Mouse (Mus musculus) limb, embryonic 14.5 days (tissue): Measurements from ENCODE around the gene Map1s. TPM values are rescaled to one million over a fixed set of nuclear protein-coding genes. Genes with fewer than 3 reads are reported as not detected.
A peak's percentile ranks its signal among the peaks of the same experiment; 100 is the strongest.

Experiments
- ATAC-seq: fragments of 200-750 bp; cut with Nextera tagmentation; 2 replicates; pipeline ENCODE4 v1.8.0; 2017; ENCODE audit warnings: low read depth, moderate number of reproducible peaks, moderate TSS enrichment; ENCODE audit not compliant: low FRiP score
- DNase-seq: peaks from one replicate; pipeline ENCODE4 v3.0.0-alpha.2; 2015; ENCODE audit warnings: low spot score
- H3K27ac ChIP-seq: fragments of 300-500 bp; sonication (generic); replicated peaks from 2 replicates; pipeline ENCODE4 v1.5.1; 2014; ENCODE audit warnings: low read depth, mild to moderate bottlenecking, low read length, moderate library complexity, mixed read lengths
- H3K27me3 ChIP-seq: fragments of 300-500 bp; sonication (generic); 2 replicates; pipeline ENCODE4 v1.6.1; 2014; ENCODE audit warnings: low read length, mixed read lengths; ENCODE audit not compliant: control insufficient read depth, insufficient read depth
- H3K36me3 ChIP-seq: fragments of 300-500 bp; sonication (generic); 2 replicates; pipeline ENCODE4 v1.6.1; 2014; ENCODE audit warnings: mild to moderate bottlenecking, low read length, moderate library complexity, mixed read lengths; ENCODE audit not compliant: control insufficient read depth, insufficient read depth
- H3K4me1 ChIP-seq: fragments of 300-500 bp; sonication (generic); 2 replicates; pipeline ENCODE4 v1.6.1; 2014; ENCODE audit warnings: antibody characterized with exemption, low read length, mixed read lengths; ENCODE audit not compliant: control insufficient read depth, insufficient read depth
- H3K4me2 ChIP-seq: fragments of 300-500 bp; sonication (generic); replicated peaks from 2 replicates; pipeline ENCODE4 v1.6.1; 2014; ENCODE audit warnings: low read depth, mild to moderate bottlenecking, low read length, moderate library complexity; ENCODE audit not compliant: severe bottlenecking
- H3K4me3 ChIP-seq: fragments of 300-500 bp; sonication (generic); replicated peaks from 2 replicates; pipeline ENCODE4 v1.5.1; 2014; ENCODE audit warnings: low read length
- H3K9ac ChIP-seq: fragments of 300-500 bp; sonication (generic); 2 replicates; pipeline ENCODE4 v1.6.1; 2014; ENCODE audit warnings: mild to moderate bottlenecking, low read depth, low read length, moderate library complexity; ENCODE audit not compliant: severe bottlenecking
- H3K9me3 ChIP-seq: fragments of 300-500 bp; sonication (generic); 2 replicates; pipeline ENCODE4 v1.6.1; 2016; ENCODE audit warnings: low read length; ENCODE audit not compliant: control insufficient read depth
- POLR2A ChIP-seq: fragments of 200-500 bp; IDR thresholded peaks from 2 replicates; pipeline ENCODE4 v1.8.0; 2012; ENCODE audit warnings: inconsistent platforms, mild to moderate bottlenecking, moderate library complexity, borderline replicate concordance; ENCODE audit not compliant: insufficient read depth, insufficient read length; ENCODE audit errors: extremely low read depth
- WGBS: fragments of 180-500 bp; shearing (Covaris S2); extraction: QIAGEN DNeasy Blood & Tissue Kit; methylation state at CpG from one replicate; pipeline ENCODE4 v1.1.7; 2014; 5-methylcytosine and 5-hydroxymethylcytosine counted together
- polyA plus RNA-seq, 2 experiments: library from polyadenylated mRNA; depleted of rRNA in 1 of 2; stranded (reverse) in 1 of 2; unstranded in 1 of 2; fragments of >200 nt; fragmentation: Nextera tagmentation in 1 of 2; extraction: Ambion mirVana in 1 of 2; gene quantifications; 2 replicates each; pipeline versions ENCODE4 v1.2.1 to v1.2.3; 2012 to 2014

The Map1s gene
- polyA plus RNA-seq (2012; rRNA removed) (63.7 and 96.8 TPM in 2 replicates), polyA plus RNA-seq (2014; fragmentation: Nextera tagmentation; extraction: Ambion mirVana) (45.6 and 47.6 TPM in 2 replicates)

GRCm38 (mm10) chr8:70905831-70906736, at the start of gene Map1s:
Gene Map1s (plus strand): TSS chr8:70905932.
- H3K9me3 ChIP-seq = no peaks in the 10 kb centered on the region
- peaks cover 5% of the 10 kb centered on the region for H3K36me3 ChIP-seq
- H3K4me3 ChIP-seq = peak within 1 kb of the TSS; percentile 82
- 0 out of 2 replicates have a peak, but pooled peaks have one; percentile 10 for TF ChIP-seq POLR2A
- H3K4me2 ChIP-seq = peak within 1 kb of the TSS; percentile 88
- peak; percentile 96 for ATAC-seq
- DNase-seq = peak; percentile 89
- no peaks in the 10 kb centered on the region for H3K27me3 ChIP-seq
- H3K27ac ChIP-seq = peak within 1 kb of the TSS; percentile 88
- peak within 1 kb of the TSS; percentile 87 for H3K9ac ChIP-seq
- H3K4me1 ChIP-seq = peaks cover 5% of the 10 kb centered on the region; the same call in 1 of the 2 replicates
- WGBS = 2% methylated on average over 69 of the region's 86 CpGs

GRCm38 (mm10) chr8:70856028-70856427, 49.7 kb upstream of the Map1s start:
- no peak for ATAC-seq

GRCm38 (mm10) chr8:70856541-70857197, 49.1 kb upstream of the Map1s start:
- 8% methylated on average over 27 of the region's 33 CpGs for WGBS
- H3K27ac ChIP-seq = no peak overlapping the region
- no peak for TF ChIP-seq POLR2A

More at GRCm38 (mm10) chr8:70856028-70856427, 49.7 kb upstream of the Map1s start:
- H3K4me2 ChIP-seq = peak overlapping the region; percentile 83; the same call in 1 of the 2 replicates
- WGBS = 64% methylated on average over 5 of the region's 5 CpGs
- no peak overlapping the region for H3K9ac ChIP-seq
- H3K27me3 ChIP-seq = no peaks in the 10 kb centered on the region
- DNase-seq = no peak
- no peak overlapping the region for H3K27ac ChIP-seq
- TF ChIP-seq POLR2A = no peak
- no peak overlapping the region for H3K4me3 ChIP-seq
- H3K9me3 ChIP-seq = no peaks in the 10 kb centered on the region
- H3K36me3 ChIP-seq = no peaks in the 10 kb centered on the region
- H3K4me1 ChIP-seq = peaks cover 17% of the 10 kb centered on the region

GRCm38 (mm10) chr8:70857516-70857915, 48.2 kb upstream of the Map1s start:
- no peaks in the 10 kb centered on the region for H3K9me3 ChIP-seq
- ATAC-seq (0 out of 2 replicates have a peak, but pooled peaks have one; percentile 21), DNase-seq (no peak)
- H3K36me3 ChIP-seq = no peaks in the 10 kb centered on the region
- 0 out of 2 replicates have a peak overlapping the region, but pooled peaks have one; percentile 48 for H3K4me3 ChIP-seq
- TF ChIP-seq POLR2A = no peak
- peaks cover 13% of the 10 kb centered on the region for H3K27me3 ChIP-seq
- no peak overlapping the region for H3K9ac ChIP-seq
- 9% methylated on average over 4 of the region's 4 CpGs for WGBS
- H3K27ac ChIP-seq = no peak overlapping the region
- H3K4me2 ChIP-seq = peak overlapping the region; percentile 83
- H3K4me1 ChIP-seq = peaks cover 14% of the 10 kb centered on the region; the same call in 1 of the 2 replicates

More at GRCm38 (mm10) chr8:70856541-70857197, 49.1 kb upstream of the Map1s start:
- ATAC-seq = peak; percentile 83
- Histone ChIP-seq H3K4me3 (peak overlapping the region; percentile 48), H3K4me2 (peak overlapping the region; percentile 83), H3K4me1 (peaks cover 17% of the 10 kb centered on the region), H3K27me3 (0 out of 2 replicates have a peak, but pooled peaks cover 4% of the 10 kb centered on the region), H3K36me3 (no peaks in the 10 kb centered on the region), H3K9me3 (no peaks in the 10 kb centered on the region), H3K9ac (peak overlapping the region; percentile 60)
- DNase-seq = no peak

DNA sequence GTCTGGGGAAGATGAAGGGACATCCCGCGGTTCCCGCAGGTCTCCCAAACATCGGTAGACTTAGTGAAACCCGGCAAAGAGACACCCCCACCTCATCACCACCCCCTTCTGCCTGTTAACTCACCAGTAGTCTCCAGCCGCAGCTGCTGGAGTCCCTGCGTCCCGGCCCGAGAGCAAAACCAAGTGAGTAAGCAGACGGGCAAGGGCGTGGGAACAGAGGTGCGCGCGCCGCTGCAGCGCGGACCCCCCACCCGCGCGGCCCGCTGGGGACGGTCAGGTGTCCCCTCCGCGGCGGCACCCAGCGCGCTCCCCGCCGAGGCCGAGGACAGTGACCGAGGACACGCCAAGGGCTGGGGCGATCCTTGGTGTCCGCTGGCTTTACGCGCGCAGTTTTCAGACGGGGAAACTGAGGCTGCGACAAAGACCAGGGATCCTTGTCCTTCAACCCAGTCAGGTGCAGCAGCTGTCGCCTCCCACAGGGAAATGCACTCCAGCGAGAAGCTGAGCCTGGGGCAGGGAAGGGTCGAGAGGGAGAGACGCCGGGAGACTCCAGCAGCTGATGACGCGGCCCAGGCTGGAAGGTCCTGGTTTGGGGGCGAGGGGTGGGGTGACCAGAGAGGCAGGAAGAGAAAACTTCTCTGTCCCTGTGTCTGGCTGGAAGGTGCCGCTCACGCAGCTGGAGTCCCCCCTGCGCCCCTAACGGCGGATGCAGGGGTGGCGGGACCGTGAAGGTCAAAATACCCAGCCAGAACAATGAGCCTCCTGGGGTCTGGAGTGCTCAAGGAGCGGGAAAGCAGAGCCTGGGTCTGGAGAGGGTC, 42.7 kb upstream of the Map1s start, which contains the start of gene Kcnn1:
TSS of gene Kcnn1 (minus strand) at position 435 of the 818 bp plus-strand sequence.
- no peak within 1 kb of the TSS for H3K27ac ChIP-seq
- peak within 1 kb of the TSS; percentile 49 for H3K4me3 ChIP-seq
- DNase-seq (no peak), ATAC-seq (no peak)
- H3K4me1 ChIP-seq = peaks cover 20% of the 10 kb centered on the region
- no peak for TF ChIP-seq POLR2A
- no peaks in the 10 kb centered on the region; the same call in 1 of the 2 replicates for H3K36me3 ChIP-seq
- peaks cover 18% of the 10 kb centered on the region for H3K27me3 ChIP-seq
- peak within 1 kb of the TSS; percentile 53 for H3K9ac ChIP-seq
- H3K9me3 ChIP-seq = no peaks in the 10 kb centered on the region
- peak within 1 kb of the TSS; percentile 86 for H3K4me2 ChIP-seq
- under 1% methylated on average over 47 of the region's 55 CpGs for WGBS
